Mouse (Mus musculus) thymus, postnatal 0 days (tissue): ENCODE results near the gene Plcg2. TPM values are rescaled to one million over a fixed set of nuclear protein-coding genes. Genes with fewer than 3 reads are reported as not detected.

Experiments
- microRNA-seq: library from miRNA; unstranded; fragments of <30 nt; microRNA quantifications from one replicate; pipeline ENCODE4, GENCODE M21; 2016; ENCODE audit warnings: borderline number of aligned reads
- polyA plus RNA-seq: library from polyadenylated mRNA; unstranded; fragments of >200 nt; fragmentation: Nextera tagmentation; extraction: Ambion mirVana; gene quantifications from 2 replicates; pipeline ENCODE4 v1.2.1, GENCODE M21; 2015

Gene Plcg2
- polyA plus RNA-seq, 1 experiment from 2014 or later, result 8.4 TPM

Small RNA genes lying within 50 kb of the gene (microRNA-seq; reads per million reads assigned to microRNA genes)
- gene Gm27361 (not detected), gene Mir7077 (not detected), gene Mir7078 (not detected)

Other genes starting within 250 kb of the Plcg2 start
- gene Cmip, start 241.2 kb upstream of the Plcg2 start, polyA plus RNA-seq, result 31.9 and 39.9 TPM in 2 replicates
- 2.8 and 3.0 TPM in 2 replicates for gene Sdr42e1, start 175.4 kb downstream of the Plcg2 start, polyA plus RNA-seq
- gene Hsd17b2, start 203.6 kb downstream of the Plcg2 start, polyA plus RNA-seq, result 0.19 and 0.49 TPM in 2 replicates